Mouse (Mus musculus): ENCODE data around the gene Ccdc78. TPM values are rescaled to one million over a fixed set of nuclear protein-coding genes. Genes with fewer than 3 reads are reported as not detected.
A peak's percentile ranks its signal among the peaks of the same experiment; 100 is the strongest.
"Not testable (repeated sequence)": the region's sequence is repeated elsewhere in the genome, so short reads cannot be mapped to it uniquely, and the experiment has no call there.

Ccdc78 gene
- total and polyA plus RNA-seq, 3 experiments: 0.08 to 0.85 TPM; not detected in 1

DNA sequence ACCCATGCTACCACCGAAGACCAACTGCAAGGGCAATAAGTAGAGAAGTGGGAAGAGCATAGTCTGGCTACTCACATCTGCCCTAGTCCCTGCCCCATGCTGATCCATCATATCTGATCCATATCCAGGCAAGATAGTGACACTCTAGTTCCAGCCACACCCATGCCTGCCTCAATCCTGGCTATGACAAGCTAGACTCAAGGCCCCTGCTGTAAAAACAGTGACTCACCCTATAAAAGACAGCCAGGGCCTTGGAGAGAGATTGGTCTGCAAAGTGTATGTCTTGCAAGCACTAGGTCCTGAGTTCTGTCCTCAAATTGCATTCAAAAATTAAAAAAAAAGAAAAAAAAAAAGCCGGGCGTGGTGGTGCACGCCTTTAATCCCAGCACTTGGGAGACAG lies 20.1 kb downstream of the Ccdc78 start:
- Histone ChIP-seq H3K9ac (ENCODE audit: control insufficient read depth, low read depth, low read length, poor library complexity, severe bottlenecking) (no peak overlapping the region), H3K79me2 (ENCODE audit: control insufficient read depth, insufficient read depth, low read length, poor library complexity) (no peaks in the 10 kb centered on the region), H3K9me3 (replicated peaks; ENCODE audit: insufficient read depth, low read length) (no peaks in the 10 kb centered on the region), H3K36me3 (ENCODE audit: control insufficient read depth in 1 of 2, insufficient read depth in 2 of 2, low read length in 2 of 2) (no peaks in the 10 kb centered on the region), H3K27ac (ENCODE audit: control insufficient read depth, low read depth, low read length) (no peak overlapping the region), H3K4me3 (ENCODE audit: control insufficient read depth in 1 of 2, insufficient read depth in 1 of 2, low read depth in 2 of 2, low read length in 2 of 2) (no peak overlapping the region), H3K4me1 (ENCODE audit: control insufficient read depth in 1 of 2, insufficient read depth in 2 of 2, low read length in 2 of 2) (peaks cover 0 to 8% of the 10 kb centered on the region in 2 experiments; a peak in 1 of 4 replicates), H3K27me3 (ENCODE audit: control insufficient read depth in 1 of 2, insufficient read depth in 2 of 2, low read length in 2 of 2) (peaks cover 3 to 6% of the 10 kb centered on the region in 2 experiments; a peak in 2 of 4 replicates)
- no peak for TF ChIP-seq SMC3 (IDR thresholded peaks at IDR 0.05; ENCODE audit: low read depth, low read length)
- no peak for TF ChIP-seq ZC3H11A (IDR thresholded peaks at IDR 0.05; ENCODE audit: low read depth, low read length)
- TF ChIP-seq GABPA (IDR thresholded peaks at IDR 0.05; ENCODE audit: low read depth, low read length): no peak
- no peak for TF ChIP-seq TBP (IDR thresholded peaks at IDR 0.05; ENCODE audit: low read depth, low read length)
- TF ChIP-seq JUND (IDR thresholded peaks at IDR 0.05; ENCODE audit: low read depth, low read length): no peak
- no peak for TF ChIP-seq USF2 (IDR thresholded peaks at IDR 0.05; ENCODE audit: borderline replicate concordance in 1 of 2, insufficient read depth in 1 of 2, low read depth in 1 of 2, low read length in 2 of 2)
- TF ChIP-seq MAX (IDR thresholded peaks at IDR 0.05; ENCODE audit: low read length): no peak
- TF ChIP-seq ZKSCAN1 (IDR thresholded peaks at IDR 0.05; ENCODE audit: low read depth, low read length): no peak
- TF ChIP-seq UBTF (IDR thresholded peaks at IDR 0.05; ENCODE audit: borderline replicate concordance, insufficient read depth, low read depth, low read length): no peak
- TF ChIP-seq MAZ (IDR thresholded peaks at IDR 0.05; ENCODE audit: low read depth, low read length): no peak
- no peak for TF ChIP-seq MEF2A (IDR thresholded peaks at IDR 0.05; ENCODE audit: extremely low read depth, insufficient replicate concordance, low read depth, low read length, poor library complexity, severe bottlenecking)
- TF ChIP-seq MXI1 (IDR thresholded peaks at IDR 0.05; ENCODE audit: low read depth, low read length): no peak
- no peak for TF ChIP-seq MYC (IDR thresholded peaks at IDR 0.05; ENCODE audit: low read depth, low read length)
- TF ChIP-seq ELF1 (IDR thresholded peaks at IDR 0.05; ENCODE audit: low read depth, low read length): no peak
- TF ChIP-seq POLR2AphosphoS2 (IDR thresholded peaks at IDR 0.05; ENCODE audit: low read length): no peak
- no peak for TF ChIP-seq POLR2A (IDR thresholded peaks at IDR 0.05; ENCODE audit: control insufficient read depth in 1 of 2, insufficient read depth in 1 of 2, low read depth in 1 of 2, low read length in 2 of 2, poor library complexity in 1 of 2)
- no peak for TF ChIP-seq CHD2 (IDR thresholded peaks at IDR 0.05; ENCODE audit: low read length)
- no peak for DNase-seq (ENCODE audit: low read depth, low spot score)

DNA sequence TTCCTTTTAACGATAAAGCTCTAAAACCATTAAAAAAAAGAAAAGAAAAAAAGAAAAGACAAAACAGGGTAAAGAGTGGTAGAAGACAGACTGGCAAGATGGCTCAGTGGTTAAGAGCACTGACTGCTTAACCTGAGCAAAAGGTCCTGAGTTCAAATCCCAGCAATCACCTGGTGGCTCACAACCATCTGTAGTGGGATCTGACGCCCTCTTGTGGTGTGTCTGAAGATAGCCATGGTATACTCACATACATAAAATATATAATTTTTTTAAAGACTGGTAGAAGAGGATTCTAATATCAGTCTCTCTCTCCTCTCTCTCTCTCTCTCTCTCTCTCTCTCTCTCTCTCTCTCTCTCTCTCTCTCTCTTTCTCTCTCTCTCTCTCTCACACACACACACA lies 21.1 kb downstream of the Ccdc78 start:
- not testable (repeated sequence) for H3K4me1 ChIP-seq (ENCODE audit: control insufficient read depth in 1 of 2, insufficient read depth in 2 of 2, low read length in 2 of 2); H3K9me3 ChIP-seq (replicated peaks; ENCODE audit: insufficient read depth, low read length); H3K79me2 ChIP-seq (ENCODE audit: control insufficient read depth, insufficient read depth, low read length, poor library complexity); DNase-seq (ENCODE audit: low read depth, low spot score); H3K4me3 ChIP-seq (ENCODE audit: control insufficient read depth in 1 of 2, insufficient read depth in 1 of 2, low read depth in 2 of 2, low read length in 2 of 2); H3K9ac ChIP-seq (ENCODE audit: control insufficient read depth, low read depth, low read length, poor library complexity, severe bottlenecking); H3K36me3 ChIP-seq (ENCODE audit: control insufficient read depth in 1 of 2, insufficient read depth in 2 of 2, low read length in 2 of 2); H3K27ac ChIP-seq (ENCODE audit: control insufficient read depth, low read depth, low read length); H3K27me3 ChIP-seq (ENCODE audit: control insufficient read depth in 1 of 2, insufficient read depth in 2 of 2, low read length in 2 of 2)
- TF ChIP-seq TBP (IDR thresholded peaks at IDR 0.05; ENCODE audit: low read depth, low read length) (peak; percentile 53; the same call in 1 of the 2 replicates), CTCF (IDR thresholded peaks at IDR 0.05 in 2 of 3, conservative IDR thresholded peaks at IDR 0.05 in 1 of 3; ENCODE audit: control insufficient read depth in 1 of 3, insufficient read depth in 1 of 3, low read depth in 2 of 3, low read length in 3 of 3, poor library complexity in 1 of 3, severe bottlenecking in 1 of 3) (peak in 1 of 3 experiments; percentile 20; a peak in 1 of 6 replicates)

All from MEL (cell line).